Mouse (Mus musculus) heart, postnatal 10 days (tissue): ENCODE data around the gene Igf2bp3. TPM values are rescaled to one million over a fixed set of nuclear protein-coding genes. Genes with fewer than 3 reads are reported as not detected.
A peak's percentile ranks its signal among the peaks of the same experiment; 100 is the strongest.

Experiments
- DNase-seq, 2 experiments: peaks; one replicate each; pipeline ENCODE4 v3.0.0; 2021
- intact Hi-C: fragments of 180-260 bp; cut with DNase I; formaldehyde crosslinking; loops from one replicate; pipeline ENCODE4 v1.15.1; 2025
- total RNA-seq, 2 experiments: library from RNA; stranded (reverse); gene quantifications; 2 replicates each; pipeline ENCODE4 v1.2.3; 2021

Gene Igf2bp3
- total RNA-seq, 2 experiments from 2014 or later: 4.3 to 4.5 TPM

DNA sequence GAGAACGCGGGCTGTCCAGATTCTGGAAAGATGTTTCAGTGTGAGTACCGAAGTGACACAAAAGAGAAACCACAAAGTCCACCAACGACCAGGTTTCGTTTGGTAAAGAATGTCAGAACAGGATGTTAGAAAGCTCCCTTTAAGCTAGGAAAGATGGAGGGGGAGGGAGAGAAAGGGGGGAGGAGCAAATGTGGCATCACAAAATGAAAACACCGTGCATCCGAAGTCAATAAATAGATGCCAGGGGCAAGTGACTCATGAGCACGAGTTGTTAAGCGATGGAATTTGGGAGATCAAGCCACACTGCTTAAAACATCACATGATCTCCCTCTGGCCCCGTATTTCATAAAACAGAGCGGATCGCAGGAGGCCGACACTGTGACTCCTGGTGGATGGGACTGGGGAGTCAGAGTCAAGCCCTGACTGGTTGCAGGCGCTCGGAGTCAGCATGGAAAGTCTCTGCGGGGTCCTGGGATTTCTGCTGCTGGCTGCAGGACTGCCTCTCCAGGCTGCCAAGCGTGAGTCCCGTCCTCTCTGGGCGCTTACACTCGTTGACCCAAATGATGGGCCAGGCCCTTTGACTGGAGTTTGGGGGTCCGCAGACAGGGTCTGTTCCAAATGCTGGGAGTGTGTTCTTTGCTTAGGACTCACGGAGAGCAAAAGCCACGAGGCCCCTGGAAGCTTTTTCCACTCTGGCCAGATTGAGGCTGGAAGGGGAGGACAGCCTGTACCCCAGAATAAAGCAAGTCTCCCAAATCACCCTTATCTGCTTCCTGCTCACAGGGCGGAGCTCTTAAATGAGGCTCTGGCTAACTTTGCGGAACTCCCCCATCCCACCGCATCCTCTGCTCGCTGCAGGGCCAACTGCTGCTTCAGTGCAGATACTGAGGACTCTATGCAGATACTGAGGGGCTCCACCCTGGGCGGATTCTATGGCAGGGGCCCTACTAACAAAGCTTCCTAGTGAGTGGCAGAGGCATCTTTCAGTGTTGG is 178.2 kb downstream of the Igf2bp3 start, which contains the start of gene Gpnmb:
Gene Gpnmb (plus strand): TSS at position 272 of the 993 bp plus-strand sequence.
- intact Hi-C loops: no loop called here

More for the DNA sequence above, 178.2 kb downstream of the Igf2bp3 start, which contains the start of gene Gpnmb:
- DNase-seq: peak; percentile 7 to 18

Other genes with a start within 250 kb of the Igf2bp3 start
- gene Doxl2, start 240.0 kb downstream of the Igf2bp3 start, total RNA-seq: not detected
- gene Svs1, start 228.1 kb downstream of the Igf2bp3 start, total RNA-seq: not detected
- gene Gpnmb, start 178.4 kb downstream of the Igf2bp3 start, total RNA-seq: under 1 TPM; 0.43 to 0.52 TPM
- gene Malsu1, start 141.2 kb downstream of the Igf2bp3 start, total RNA-seq: 10 to 100 TPM; 33.1 to 35.1 TPM
- gene Tra2a, start 49.1 kb upstream of the Igf2bp3 start, total RNA-seq: 10 to 100 TPM; 28.1 to 36.9 TPM
- gene Ccdc126, start 104.3 kb upstream of the Igf2bp3 start, total RNA-seq: 1 to 10 TPM; 4.4 to 5.4 TPM
- gene Fam221a, start 152.8 kb upstream of the Igf2bp3 start, total RNA-seq: 1 to 10 TPM; 1.7 to 2.0 TPM
- under 1 TPM; 0.22 to 0.29 TPM for gene Stk31, start 180.6 kb upstream of the Igf2bp3 start, total RNA-seq